Mouse (Mus musculus): ENCODE measurements around the gene Olfr1354.
"Not testable (repeated sequence)": the region's sequence is repeated elsewhere in the genome, so short reads cannot be mapped to it uniquely, and the experiment has no call there.

Gene Olfr1354

GRCm38 (mm10) chr10:78912871-78913270, at the start of gene Olfr1354:
Gene Olfr1354, plus strand, starts transcription at chr10:78913171.
- DNase-seq (ENCODE audit: low spot score), result not testable (repeated sequence)

DNA sequence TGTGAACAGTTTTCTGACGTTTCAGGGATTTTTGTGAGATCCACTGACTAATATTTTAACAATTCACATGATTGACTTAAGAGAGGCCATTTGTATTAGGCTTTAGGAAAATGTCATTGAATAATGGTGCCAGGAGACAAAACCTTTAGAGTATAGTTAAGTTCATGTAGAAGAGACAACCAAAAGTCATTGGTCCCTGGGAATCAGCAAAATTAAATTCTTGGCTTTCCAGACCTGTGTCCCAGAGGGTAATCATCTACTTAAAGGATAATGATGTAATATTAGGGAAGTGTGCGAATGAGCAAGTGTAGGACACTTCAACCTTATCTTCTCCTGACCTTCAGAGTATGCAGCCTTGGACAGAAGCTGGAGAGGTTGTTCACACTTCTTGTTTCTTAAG, 37.7 kb upstream of the Olfr1354 start, which contains the start of gene Olfr1355:
Olfr1355 (plus strand) TSS at position 301 of the 400 bp plus-strand sequence.
- no peak for DNase-seq (ENCODE audit: low spot score)

- DNase-seq (ENCODE audit: low spot score), result not testable (repeated sequence)
Observed at GRCm38 (mm10) chr10:78950336-78950735, 37.4 kb downstream of the Olfr1354 start, which contains the start of gene Olfr8. Gene Olfr8, plus strand, starts transcription at chr10:78950636.

DNA sequence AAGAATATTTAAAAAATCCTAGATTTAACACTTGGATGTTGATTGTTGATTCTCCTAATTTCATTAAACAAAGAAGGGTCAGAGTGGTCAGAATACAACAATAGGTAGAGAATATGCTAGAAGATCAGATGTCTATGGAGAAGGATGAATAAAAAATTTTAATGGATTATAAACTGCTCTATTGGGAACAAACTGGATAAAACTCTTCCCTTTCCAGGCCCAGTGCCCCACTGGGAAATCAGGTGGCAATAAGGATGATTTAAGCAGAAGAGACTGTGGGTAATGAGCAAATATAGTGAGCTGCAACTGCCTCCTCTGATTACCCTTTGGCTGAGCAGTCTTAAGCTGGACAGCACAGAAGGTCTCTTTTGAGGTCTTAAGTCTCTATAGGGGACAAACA, 50.0 kb downstream of the Olfr1354 start, which contains the start of gene Olfr1353:
Olfr1353 (plus strand) TSS at position 301 of the 400 bp plus-strand sequence.
- DNase-seq (ENCODE audit: low spot score), result not testable (repeated sequence)
